Mouse (Mus musculus) adrenal gland, adult 8-10 months (tissue): Measurements from ENCODE around the gene Gpr139. TPM values are rescaled to one million over a fixed set of nuclear protein-coding genes. Genes with fewer than 3 reads are reported as not detected.
A peak's percentile ranks its signal among the peaks of the same experiment; 100 is the strongest.

Source experiments
- DNase-seq: peaks from one replicate; pipeline ENCODE4 v3.0.0; 2022
- total RNA-seq, 4 experiments: library from RNA; stranded (reverse); gene quantifications; 2 replicates each; pipeline ENCODE4 v1.2.4; 2022

The Gpr139 gene
- total RNA-seq, result not detected

DNA sequence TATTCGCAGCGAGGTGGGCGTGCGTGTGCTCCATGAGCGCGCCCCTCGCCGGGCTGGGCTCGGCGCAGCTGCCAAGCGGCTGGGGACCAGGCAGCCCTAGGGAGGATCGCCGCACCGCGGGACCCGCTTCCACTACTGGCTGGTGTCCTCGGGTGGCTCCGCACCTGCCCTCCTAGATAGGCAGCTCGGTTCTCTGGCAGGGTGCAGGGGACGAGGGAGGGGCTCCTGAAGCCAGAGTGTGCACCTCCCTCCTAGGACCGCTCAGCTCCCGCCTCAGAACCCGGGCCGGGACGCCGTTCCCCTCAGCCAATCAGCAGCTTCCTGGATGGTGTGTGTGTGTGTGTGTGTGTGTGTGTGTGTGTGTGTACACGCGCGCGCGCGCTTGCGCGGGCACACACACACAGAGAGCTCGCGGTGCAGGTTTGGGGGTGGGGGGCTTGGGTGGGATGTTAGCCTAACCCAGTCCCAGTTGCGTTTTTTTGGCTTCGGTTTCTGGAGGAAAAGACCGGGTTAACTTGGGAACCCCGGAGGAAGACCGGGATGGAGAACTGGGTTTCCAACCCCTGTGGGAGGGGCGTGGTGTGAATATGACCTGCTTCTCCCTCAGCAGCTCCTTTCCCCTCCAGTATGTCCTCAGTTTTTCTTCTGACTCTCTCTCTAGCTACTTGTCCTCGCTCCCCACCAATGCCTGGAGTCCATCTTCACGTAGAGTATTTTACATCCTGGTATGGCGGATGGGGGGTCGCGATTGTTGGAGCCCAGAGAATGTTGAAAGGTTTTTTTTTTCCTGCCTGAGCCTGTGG lies at the start of gene Gpr139:
Gene Gpr139, minus strand, starts transcription at position 263 of the 803 bp plus-strand sequence.
- DNase-seq, result no peak

GRCm38 (mm10) chr7:119230971-119231370 lies 46.6 kb upstream of the Gpr139 start:
- DNase-seq, result no peak

GRCm38 (mm10) chr7:119222706-119223105 lies 38.3 kb upstream of the Gpr139 start:
- no peak for DNase-seq

DNA sequence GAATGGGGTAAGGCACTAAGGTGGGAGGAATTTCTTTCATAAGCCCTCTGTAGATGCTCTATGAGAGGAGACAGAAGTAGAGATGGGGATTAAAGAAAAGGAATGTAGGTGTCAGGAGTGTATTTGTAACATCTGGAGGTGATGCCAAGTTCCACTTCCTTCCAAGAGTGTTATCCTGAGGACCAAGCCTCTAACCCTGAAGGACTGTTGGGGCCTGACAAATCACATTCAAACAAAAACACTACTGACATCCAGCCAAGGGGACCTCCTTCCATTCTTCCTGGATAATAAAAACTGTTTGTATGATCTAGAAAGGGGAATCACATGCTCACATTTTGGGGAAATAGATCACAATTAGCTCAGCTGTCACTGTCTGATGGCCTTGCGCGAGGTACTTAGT lies 34.7 kb upstream of the Gpr139 start:
- no peak for DNase-seq

DNA sequence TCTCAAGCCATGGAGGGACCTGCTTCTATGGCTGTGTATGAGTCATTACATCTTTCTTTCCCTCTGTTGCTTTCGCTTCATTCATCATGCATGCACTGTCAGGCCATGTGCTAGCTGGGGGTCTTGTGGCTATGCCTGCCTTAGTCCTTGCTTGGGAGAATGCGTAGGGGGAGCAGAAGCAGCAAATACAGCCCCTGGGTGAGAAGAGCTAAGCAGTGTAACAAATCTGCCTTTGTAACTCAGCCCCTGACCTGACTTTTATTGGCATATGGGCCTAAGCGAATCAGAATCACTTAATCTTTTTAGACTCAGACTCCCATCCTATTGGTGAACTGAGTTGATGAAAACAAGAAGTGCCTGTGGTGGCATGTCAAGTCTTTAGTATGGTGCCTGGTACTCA lies 22.8 kb upstream of the Gpr139 start:
- DNase-seq, result no peak

DNA sequence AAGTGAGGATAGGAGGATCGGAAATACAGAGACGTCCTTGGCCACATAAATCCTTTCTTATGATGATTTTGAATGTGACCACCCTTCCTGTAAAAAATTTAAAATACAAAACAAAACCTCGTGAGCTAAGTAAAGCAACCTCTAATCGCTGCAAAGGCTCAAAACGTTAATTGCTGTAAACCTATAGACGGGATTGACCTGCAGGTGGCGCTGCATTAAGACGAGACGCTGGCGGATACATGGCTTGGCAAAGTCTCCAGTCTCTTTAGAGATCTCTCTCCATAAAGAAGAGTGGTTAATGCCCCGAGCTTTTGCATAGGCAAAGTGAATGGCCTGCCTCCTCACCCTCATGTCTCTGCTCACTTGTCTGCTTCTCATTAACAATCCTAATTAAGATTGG lies 2.0 kb upstream of the Gpr139 start:
- DNase-seq, result peak; percentile 8

DNA sequence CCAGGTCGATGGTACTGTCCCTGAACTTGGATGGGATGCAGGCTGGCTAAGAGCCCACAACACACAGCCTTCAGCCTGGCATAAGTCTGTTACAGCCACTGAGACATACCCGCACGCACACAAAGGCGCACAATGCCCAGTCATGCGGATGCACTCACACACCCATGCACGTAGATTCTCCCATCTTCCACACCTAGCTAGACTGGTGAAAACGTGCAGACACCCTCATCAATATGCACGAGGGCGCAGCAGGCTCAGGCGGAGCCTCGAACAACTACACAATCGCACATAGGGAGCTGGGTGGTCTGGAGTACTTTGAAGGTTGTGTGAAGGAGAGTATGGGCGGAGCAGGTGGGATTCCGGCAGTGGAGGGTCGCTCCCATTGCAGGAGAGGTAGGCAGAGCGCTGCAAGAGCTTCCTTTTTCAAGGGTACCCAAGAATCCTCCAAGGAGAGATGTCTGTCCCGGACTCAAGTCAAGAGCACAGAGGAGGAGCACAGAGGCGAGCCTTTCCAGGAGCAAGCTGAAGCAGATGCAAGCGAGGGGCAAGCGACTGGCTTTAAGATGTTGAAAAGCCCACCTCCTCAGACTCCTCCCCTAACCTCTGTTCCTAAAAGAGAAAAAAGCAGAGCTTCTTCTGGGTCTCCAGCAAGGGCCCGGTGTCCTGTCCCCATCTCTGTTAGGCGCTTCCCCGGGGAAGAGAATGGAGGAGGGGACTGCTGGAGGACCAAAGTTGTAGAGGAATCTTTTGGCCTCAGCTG lies 958 bp upstream of the Gpr139 start:
- no peak for DNase-seq

DNA sequence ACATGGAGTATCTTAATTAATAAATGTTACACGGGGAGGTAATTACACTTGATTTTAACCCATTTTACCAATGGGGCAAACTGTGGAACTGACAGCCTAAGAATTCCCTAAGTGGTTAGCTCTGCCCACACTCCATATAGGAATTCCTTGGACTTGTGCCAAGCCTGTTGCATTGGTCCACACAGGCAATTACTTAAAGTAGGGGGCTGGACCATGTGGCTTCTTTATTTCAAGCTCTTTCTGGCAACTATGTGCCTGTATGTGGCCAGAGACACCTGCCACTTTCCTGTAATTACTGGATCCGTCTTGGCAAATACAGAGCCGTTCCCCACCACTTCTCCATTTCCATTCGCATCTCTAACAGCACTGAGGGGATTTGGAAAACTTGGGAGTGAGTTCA lies 3.4 kb downstream of the Gpr139 start:
- DNase-seq, result no peak

- DNase-seq, result no peak
Measured at GRCm38 (mm10) chr7:119160015-119160414, 24.4 kb downstream of the Gpr139 start.

DNA sequence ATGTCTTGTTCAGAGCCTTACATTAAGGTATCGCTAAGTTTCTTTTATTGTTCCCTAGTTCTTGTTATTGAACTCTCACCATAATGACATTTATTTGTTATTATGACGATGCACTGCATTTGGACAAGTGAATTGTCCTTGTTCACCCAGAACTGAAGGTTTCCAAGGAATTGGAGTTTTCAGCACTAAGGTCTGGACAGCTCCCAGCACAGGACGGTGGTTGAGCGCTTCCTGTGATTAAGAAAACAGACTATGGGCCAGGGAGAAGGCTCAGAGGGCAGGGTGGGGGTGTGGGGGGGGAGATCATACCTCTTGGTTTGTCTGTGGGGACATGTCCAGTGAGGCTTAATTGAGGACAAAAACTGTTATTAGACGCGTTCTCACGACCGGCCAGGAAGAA lies 72.6 kb downstream of the Gpr139 start:
- DNase-seq, result no peak

- peak; percentile 49 for DNase-seq
Measured at GRCm38 (mm10) chr7:119105878-119106277, 78.5 kb downstream of the Gpr139 start.

- no peak for DNase-seq
Measured at GRCm38 (mm10) chr7:119096583-119096982, 87.8 kb downstream of the Gpr139 start.

Other genes with a start within 250 kb of the Gpr139 start
- gene Gprc5b, start 189.4 kb downstream of the Gpr139 start, total RNA-seq, result 100 to 1,000 TPM; 139 to 182 (median 170) TPM